Mouse (Mus musculus) retina, postnatal 1 day (tissue): ENCODE data around the gene Armcx5.
A peak's percentile ranks its signal among the peaks of the same experiment; 100 is the strongest.
"Not testable (repeated sequence)": the region's sequence is repeated elsewhere in the genome, so short reads cannot be mapped to it uniquely, and the experiment has no call there.

Source experiments
- DNase-seq: peaks from one replicate; pipeline ENCODE4 v3.0.0-alpha.2; 2012

The Armcx5 gene

GRCm38 (mm10) chrX:135742304-135743055, at the start of gene Armcx5, which contains the start of gene Gprasp1:
Gene Armcx5, plus strand, starts transcription at chrX:135742733.
Gene Gprasp1, plus strand, starts transcription at chrX:135742733.
- DNase-seq, result peak; percentile 96

GRCm38 (mm10) chrX:135693633-135694032, 48.9 kb upstream of the Armcx5 start, which contains the start of gene Tcp11x2:
Gene Tcp11x2, minus strand, starts transcription at chrX:135693790.
- no peak for DNase-seq

- DNase-seq, result no peak
These were observed 39.4 kb upstream of the Armcx5 start for GRCm38 (mm10) chrX:135703111-135703510.

GRCm38 (mm10) chrX:135704349-135704748, 38.2 kb upstream of the Armcx5 start:
- no peak for DNase-seq

DNA sequence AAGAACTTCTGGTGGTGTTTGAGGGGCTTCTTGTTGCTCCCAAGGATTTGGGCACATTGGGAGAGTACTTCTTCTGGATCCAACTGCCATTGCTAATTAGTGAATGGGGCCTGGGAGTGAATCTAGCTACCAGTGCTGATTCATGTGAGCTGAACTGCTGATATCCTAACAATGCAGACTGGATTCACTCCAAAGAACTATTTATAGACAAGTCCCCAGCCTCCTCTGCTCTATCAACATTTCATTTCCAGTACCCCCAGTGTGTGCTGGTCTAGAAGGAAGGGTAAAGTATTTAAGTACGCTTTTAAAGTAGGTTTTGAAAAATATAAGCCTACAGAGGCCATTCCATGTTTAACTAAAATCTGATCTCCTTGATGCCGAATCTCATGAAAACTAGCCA, 29.7 kb upstream of the Armcx5 start:
- no peak for DNase-seq

GRCm38 (mm10) chrX:135725161-135725560, 17.4 kb upstream of the Armcx5 start, which contains the start of gene Tmsb15a:
Gene Tmsb15a, minus strand, starts transcription at chrX:135725261.
- DNase-seq, result no peak

DNA sequence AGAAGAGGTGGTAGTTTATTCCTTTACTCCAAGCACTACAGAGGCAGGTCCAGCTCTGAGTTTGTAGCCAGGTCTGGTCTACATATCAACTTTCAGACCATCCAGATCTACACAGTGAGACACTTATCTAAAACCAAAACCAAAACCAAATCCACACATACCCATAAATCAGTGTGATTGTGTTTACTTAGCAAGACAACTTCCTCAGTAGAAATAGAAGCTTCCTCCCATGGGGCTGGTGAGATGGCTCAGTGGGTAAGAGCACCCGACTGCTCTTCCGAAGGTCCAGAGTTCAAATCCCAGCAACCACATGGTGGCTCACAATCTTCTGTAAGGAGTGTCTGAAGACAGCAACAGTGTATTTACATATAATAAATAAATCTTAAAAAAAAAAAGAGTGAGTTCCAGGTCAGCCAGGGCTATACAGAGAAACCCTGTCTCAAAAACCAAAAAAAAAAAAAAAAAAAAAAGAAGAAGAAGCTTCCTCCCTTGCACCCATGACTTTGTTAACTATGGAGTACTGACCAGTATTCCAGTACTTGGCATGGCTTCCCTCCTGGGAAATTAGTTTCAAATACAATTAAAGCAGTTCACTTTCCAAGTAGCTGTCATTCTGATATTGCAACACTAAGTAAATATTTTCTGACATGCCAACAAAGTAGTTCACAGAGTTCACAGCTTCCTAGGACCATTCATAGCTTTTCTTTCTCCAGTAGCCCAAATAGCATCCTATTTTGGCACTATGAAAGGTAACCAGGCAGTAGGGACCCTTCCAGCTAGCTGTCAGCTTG, 3.6 kb upstream of the Armcx5 start:
- DNase-seq, result no peak

DNA sequence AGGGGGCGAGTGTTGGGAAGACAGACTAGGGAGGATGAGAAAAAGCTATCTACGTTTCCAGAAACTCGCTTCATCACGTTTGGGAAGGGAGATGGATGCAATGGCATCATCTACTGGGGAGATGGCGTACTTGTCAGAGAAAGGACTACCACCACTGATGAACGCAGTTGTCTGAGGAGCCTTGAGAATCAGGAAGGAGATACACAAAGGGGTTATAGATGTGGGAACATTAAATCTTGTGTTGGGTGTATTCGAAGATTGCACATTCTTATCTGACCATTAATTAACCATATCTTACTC, 473 bp downstream of the Armcx5 start:
- no peak for DNase-seq

DNA sequence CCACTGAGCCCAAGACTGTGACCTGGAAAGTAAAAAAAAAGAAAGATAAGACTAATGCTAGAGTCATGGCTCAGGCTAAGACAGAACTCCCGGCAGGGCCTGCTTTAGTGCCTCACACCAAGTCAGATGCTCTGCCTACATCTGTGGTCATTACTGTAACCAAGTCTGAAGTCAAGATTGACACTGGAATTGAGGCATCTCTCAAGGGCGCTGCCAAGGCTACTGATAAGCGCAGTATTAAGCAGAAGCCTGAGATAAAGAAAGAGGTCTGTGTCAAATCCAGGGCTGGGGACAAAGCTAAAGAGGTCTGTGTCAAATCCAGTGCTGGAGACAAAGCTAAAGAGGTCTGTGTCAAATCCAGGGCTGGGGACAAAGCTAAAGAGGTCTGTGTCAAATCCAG, 2.8 kb downstream of the Armcx5 start:
- DNase-seq, result not testable (repeated sequence)

DNA sequence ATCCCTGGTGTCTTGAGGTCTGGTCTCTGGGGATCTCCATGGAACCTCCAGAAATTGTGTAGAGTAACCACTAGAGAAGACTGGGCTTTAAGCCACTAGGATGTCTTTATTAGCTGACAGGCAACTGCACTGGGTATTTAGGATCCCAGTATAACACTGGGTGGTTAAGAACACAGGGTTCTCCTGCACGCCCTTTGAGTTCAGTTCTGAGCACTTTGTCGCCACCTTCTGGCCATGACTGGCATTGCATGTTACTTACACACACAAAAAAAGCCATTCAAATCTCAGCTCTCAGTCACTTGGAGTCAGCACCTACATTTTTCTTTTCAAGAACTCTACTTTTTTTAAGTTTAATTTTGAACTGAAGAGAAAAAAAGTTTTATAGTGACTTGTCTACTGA, 10.3 kb downstream of the Armcx5 start:
- peak; percentile 73 for DNase-seq

DNA sequence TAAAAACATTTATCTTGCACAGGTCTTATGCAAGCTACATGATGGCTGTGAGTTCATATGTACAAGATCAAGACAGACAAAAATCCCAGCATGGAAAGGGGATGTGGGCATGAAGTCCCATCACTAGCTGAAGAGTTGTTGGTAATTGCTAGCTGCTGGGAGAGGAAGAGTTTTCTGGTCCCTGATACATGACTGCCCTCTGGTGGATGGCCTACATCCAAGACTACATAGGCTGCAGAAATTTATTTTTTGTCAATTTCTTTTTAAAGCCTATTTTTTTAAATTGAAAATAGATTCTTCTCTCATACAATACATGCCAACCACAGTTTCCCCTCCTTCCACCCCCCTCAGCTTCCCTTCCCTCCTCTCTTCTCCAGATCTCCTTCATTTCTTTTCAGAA, 19.2 kb downstream of the Armcx5 start:
- peak; percentile 26 for DNase-seq

DNA sequence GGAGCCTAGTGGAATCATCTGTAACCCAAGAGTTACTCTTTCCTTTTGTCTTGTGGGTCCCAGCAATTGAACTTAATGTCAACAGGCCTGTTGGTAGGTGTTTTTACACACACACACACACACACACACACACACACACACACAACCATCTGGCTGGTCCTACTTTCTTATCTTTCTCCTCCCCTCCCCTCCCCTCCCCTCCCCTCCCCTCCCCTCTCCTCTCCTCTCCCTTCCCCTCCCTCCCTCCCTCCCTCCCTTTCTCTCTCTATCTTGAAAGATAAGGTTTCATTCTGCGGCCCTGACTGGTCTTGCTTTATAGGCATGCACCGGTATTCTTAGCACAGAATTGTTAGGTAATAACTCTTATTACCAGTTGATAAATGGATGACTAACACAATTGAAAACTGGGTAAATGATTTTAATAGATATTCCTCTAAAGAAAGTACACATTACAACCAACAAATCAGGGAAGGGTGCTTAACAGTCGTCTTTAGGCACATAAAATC, 25.6 kb downstream of the Armcx5 start:
- no peak for DNase-seq

DNA sequence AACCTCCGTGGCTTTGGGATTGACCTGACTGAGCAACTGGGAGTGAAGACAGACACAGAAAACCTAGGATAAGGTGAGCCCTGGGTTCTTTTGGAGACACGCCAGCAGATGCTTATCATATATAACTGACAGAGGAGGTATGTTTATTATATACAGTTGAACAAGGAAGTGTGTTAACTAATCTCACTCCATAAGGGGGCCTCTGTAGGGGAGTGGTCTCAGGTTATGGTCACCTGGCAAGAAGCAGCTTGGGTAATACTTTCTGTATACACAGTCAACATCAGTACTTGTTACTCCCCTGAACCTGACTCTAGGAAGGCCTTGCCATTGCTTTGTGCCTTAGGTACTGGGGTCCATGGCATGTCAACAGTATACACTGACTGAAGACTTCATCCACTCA, 26.0 kb downstream of the Armcx5 start:
- no peak for DNase-seq

- DNase-seq, result no peak
These were observed 49.0 kb downstream of the Armcx5 start for GRCm38 (mm10) chrX:135791536-135791935.

DNA sequence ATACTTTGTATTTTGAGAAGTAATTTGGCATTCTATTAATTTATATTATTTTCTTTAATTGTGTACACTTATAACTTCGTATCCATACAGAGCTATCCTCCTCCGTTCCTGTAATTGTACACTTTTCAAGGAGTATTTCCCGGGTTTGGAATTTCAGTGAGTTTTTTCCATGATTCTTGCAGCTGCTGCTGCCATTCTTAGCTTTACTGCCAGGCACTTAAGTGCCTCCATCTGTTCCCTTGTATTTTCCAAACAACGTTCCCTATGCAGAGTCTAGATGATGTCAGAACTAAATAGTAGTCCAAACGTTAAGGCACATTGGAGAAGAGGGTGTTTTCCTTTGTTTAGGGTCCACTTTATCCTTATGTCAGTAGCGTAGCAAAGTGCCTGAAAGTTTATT, 49.8 kb downstream of the Armcx5 start:
- no peak for DNase-seq

- DNase-seq, result peak; percentile 88
These were observed 53.2 kb downstream of the Armcx5 start for GRCm38 (mm10) chrX:135795591-135796304.

GRCm38 (mm10) chrX:135796305-135797211, 54.0 kb downstream of the Armcx5 start:
- DNase-seq, result peak; percentile 30
